Mouse (Mus musculus) CD8-positive naive resting alpha-beta T cell, adult 57 days (primary cell): Measurements from ENCODE around the gene Gmds. TPM values are rescaled to one million over a fixed set of nuclear protein-coding genes. Genes with fewer than 3 reads are reported as not detected.

Experiments used
- total RNA-seq: library from RNA; stranded (reverse); gene quantifications from one replicate; pipeline ENCODE4 v1.2.4, GENCODE M21; 2023

The Gmds gene
- total RNA-seq, result 13.8 TPM

GRCm38 (mm10) chr13:32338513-32339365 is at the start of gene Gmds:
TSS of gene Gmds (minus strand) at chr13:32338740.

DNA sequence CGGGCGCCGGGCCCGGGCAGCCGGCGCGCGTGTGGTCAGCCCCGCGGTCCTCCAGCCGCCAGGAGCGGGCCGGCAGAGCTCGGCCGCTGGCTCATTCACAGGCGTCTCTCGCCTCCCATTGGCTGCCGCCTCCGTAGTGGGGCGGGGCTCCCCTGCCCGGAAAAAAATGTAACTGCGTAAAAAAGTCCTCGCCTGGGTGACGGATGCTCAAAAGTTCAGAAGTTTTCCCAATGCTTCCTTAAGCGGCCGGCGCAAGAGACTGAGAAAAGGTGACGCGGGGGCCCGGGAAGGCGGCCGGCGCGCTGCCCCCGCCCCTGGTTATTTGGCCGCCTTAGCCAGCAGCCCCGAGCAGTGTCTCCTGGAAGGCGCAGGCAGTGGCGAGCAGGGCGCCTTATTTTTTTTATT is 532.1 kb downstream of the Gmds start, which contains the start of gene Foxc1:
Gene Foxc1, plus strand, starts transcription at position 206 of the 405 bp plus-strand sequence.

